In the genomic region with DNA sequence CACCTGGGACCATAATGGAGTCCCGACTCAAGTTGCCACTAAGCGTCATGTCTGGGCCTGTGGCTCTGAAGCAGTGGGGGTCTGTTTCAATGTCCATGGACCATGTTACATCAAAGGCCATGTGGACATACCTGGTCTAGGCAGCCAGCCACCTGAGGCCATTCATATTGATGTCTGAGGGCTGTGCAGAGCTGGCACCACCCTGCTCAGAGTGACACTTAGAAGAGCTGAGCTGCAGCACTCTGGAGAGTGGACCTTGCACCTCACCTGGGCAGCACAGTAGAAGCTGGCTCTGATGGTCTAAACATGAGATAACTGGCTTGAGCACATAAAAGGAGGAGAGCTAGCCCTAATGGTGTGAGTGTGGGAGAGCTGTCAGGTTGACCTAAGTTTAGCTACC, we compare ENCODE assay signal across 19 mouse cellular contexts.
"Had no signal": no experiment of that assay in that cellular context is flagged by ENCODE, and none has a peak within 500 bp of the region (broad histone marks: within the 10 kb centered on the region; RNA-seq: fewer than 3 reads in every experiment).

No protein-coding gene starts in this region.

- H3K36me3 ChIP-seq: midbrain, embryonic 12.5 days; neural tube, embryonic 13.5 days; neural tube, embryonic 15.5 days had no signal

- H3K9ac ChIP-seq: lung, embryonic 14.5 days; midbrain, embryonic 12.5 days; neural tube, embryonic 13.5 days; neural tube, embryonic 15.5 days had no signal

- H3K4me3 ChIP-seq: megakaryocyte, embryonic 14.5 days; midbrain, embryonic 12.5 days; myocyte; neural tube, embryonic 13.5 days; neural tube, embryonic 15.5 days had no signal

- H3K27ac ChIP-seq: macrophage; midbrain, embryonic 12.5 days; neural tube, embryonic 13.5 days; neural tube, embryonic 15.5 days had no signal

- ATAC-seq: midbrain, embryonic 16.5 days had no signal

- DNase-seq: lung, adult 18-20 months; lung, embryonic 14.5 days; lung, postnatal 10 days; midbrain, embryonic 14.5 days; retina, postnatal 1 day; right cerebral cortex, adult 18-20 months; right cerebral cortex, postnatal 25 days; right cerebral cortex, postnatal 4 days; spleen, adult 18-20 months; thymus, adult 2 months; thymus, postnatal 25 days; thymus, postnatal 4 days had no signal

- H3K4me1 ChIP-seq: megakaryocyte, embryonic 14.5 days; midbrain, embryonic 12.5 days; neural tube, embryonic 13.5 days; neural tube, embryonic 15.5 days had no signal

- H3K27me3 ChIP-seq: megakaryocyte, embryonic 14.5 days; midbrain, embryonic 12.5 days; neural tube, embryonic 13.5 days; neural tube, embryonic 15.5 days had no signal

- H3K4me2 ChIP-seq: lung, embryonic 14.5 days; midbrain, embryonic 12.5 days; neural tube, embryonic 13.5 days; neural tube, embryonic 15.5 days had no signal
